Mouse (Mus musculus) left cerebral cortex, postnatal 10 days (tissue): Measurements from ENCODE around the gene 2610507B11Rik. TPM values are rescaled to one million over a fixed set of nuclear protein-coding genes. Genes with fewer than 3 reads are reported as not detected.

Experiments used
- DNase-seq, 2 experiments: peaks; one replicate each; pipeline ENCODE4 v3.0.0; 2021 to 2022; ENCODE audit warnings: low spot score in 2 of 2, mixed read lengths in 1 of 2; ENCODE audit errors: extremely low spot score in 1 of 2
- intact Hi-C: fragments of 180-260 bp; cut with DNase I; formaldehyde crosslinking; loops from one replicate; pipeline ENCODE4 v1.15.1; 2025
- total RNA-seq, 2 experiments: library from RNA; stranded (reverse); gene quantifications; 2 replicates each; pipeline ENCODE4 v1.2.3; 2021

The 2610507B11Rik gene
- 100 to 1,000 TPM; 161 to 169 TPM for total RNA-seq

DNA sequence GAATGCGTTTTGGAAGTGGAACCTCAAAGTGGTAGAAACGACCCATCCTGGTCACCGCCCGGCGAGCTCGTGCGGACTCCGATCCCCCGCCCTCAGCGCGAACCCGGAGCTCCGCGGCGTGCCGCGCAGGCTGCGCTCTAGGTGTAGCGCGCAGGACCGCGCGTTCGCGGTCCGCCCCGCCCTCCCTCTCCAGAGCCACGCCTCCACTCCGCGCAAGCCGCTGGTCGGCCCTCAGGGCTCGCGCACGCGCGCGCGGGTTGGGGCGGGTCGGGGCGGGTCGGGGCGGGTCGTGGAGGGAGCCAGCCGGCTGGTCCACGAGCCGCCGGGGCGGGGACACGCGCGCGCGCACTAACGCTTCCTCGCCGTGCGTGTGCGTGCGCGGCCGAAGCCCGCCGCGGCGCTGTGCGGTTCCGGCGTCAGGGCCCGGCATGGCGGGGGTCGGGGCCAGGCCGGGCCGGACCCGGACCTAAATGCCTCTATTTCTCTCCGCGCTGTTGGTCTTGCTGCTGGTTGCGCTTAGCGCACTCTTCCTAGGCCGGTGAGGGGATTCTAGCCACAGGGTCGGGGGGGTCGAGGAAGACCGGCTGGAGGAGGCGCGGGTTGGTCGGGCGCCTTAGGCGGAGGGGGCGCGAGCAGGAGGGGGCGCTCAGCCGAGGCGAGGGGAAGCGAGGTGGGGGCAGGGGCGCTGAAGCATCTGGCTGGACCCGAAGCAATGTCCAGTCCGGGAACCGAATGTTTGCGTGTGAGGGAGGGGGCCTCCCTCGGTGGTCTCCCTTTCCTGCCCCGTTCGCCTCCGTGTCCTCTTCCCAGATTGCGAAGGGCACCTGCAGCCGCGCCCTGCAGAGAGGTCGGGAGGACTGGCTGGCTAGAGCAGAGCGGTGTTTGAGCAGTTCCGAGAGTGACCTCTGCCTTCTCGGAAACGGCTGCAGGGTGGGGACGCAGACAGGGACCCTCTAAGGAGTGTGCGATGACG, at the start of gene 2610507B11Rik:
TSS of gene 2610507B11Rik (plus strand) at position 373 of the 973 bp plus-strand sequence.
- peak; percentile 80 to 97 for DNase-seq
- intact Hi-C loops, result no loop called here

GRCm38 (mm10) chr11:78213086-78213817, 48.3 kb upstream of the 2610507B11Rik start:
- DNase-seq, result peak in 1 of 2 experiments; percentile 17
- intact Hi-C loops, result loop anchor here (5.0 kb wide), 1 partner anchor 54 kb away; no protein-coding TSS in a partner anchor

- intact Hi-C loops, result no loop called here
- peak; percentile 28 to 29 for DNase-seq
Measured at GRCm38 (mm10) chr11:78215709-78216317, 45.7 kb upstream of the 2610507B11Rik start.

GRCm38 (mm10) chr11:78223586-78223985, 38.0 kb upstream of the 2610507B11Rik start:
- intact Hi-C loops, result loop anchor here (5.0 kb wide), 1 partner anchor 49 kb away; no protein-coding TSS in a partner anchor
- DNase-seq, result no peak

DNA sequence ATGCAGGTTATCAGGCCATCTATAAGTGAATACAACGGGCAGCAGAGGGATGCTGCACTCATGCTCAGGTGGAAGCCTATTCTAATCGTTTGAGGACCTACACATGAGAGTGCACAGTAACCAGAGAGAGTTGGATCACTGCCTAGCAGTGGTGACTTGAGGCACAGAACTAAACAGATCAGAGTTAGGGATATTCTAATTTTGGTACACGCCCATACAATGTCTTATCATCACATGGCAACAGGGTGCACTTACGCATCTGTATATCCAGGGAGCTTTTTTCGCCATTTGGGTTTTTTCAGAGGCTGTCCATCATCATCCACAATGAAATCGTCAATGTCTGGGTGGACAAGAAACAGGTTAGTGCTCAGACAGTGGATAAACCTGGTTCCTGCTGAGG, 30.0 kb upstream of the 2610507B11Rik start:
- intact Hi-C loops, result no loop called here
- DNase-seq, result no peak

DNA sequence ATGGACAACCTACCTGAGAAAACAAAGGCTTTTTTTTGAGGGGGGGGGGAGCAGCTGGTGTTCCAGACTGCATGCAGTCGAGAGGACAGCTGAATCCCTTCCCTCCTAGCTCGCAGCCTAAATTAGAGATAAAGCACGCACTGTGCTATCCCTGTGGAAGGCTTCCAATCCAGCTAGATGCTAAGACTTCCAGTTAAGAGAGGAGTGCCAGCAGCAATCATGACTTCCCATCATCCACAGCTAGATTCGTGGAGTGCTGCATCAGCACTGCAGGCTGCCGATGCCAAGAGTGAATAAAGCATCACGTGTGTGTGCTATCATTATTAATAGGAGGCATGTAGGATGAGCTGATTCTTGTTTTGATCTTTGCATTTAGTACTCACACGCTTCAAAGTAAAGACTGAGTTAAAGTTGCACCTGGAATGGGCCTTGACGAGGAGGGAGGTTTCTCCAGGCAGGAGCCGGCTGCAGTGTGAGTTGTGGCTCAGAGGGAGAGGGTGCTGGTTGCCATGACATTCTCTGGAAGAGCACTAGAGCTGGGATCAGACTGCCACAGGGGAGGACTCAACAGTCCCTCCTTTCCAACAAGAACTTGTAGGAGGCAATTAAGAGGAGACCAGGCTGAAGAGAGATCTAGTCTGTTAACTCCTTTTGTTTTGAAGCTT, 21.2 kb upstream of the 2610507B11Rik start:
- intact Hi-C loops, result no loop called here
- no peak for DNase-seq

- intact Hi-C loops, result no loop called here
- DNase-seq, result no peak
Measured at GRCm38 (mm10) chr11:78245261-78245626, 16.3 kb upstream of the 2610507B11Rik start.

- DNase-seq, result peak; percentile 80 to 92
- intact Hi-C loops, result no loop called here
Measured at GRCm38 (mm10) chr11:78245627-78246317, 15.8 kb upstream of the 2610507B11Rik start, which contains the start of the genes Sdf2 and Supt6. Gene Sdf2 (plus strand): TSS chr11:78245746. Gene Supt6 (minus strand): TSS chr11:78245987.

GRCm38 (mm10) chr11:78246318-78247011, 15.1 kb upstream of the 2610507B11Rik start:
- no peak for DNase-seq
- intact Hi-C loops, result no loop called here

- intact Hi-C loops, result no loop called here
- DNase-seq, result no peak
Measured at GRCm38 (mm10) chr11:78247012-78247348, 14.6 kb upstream of the 2610507B11Rik start.

- DNase-seq, result no peak
- intact Hi-C loops, result no loop called here
Measured at GRCm38 (mm10) chr11:78247727-78248140, 13.8 kb upstream of the 2610507B11Rik start.

DNA sequence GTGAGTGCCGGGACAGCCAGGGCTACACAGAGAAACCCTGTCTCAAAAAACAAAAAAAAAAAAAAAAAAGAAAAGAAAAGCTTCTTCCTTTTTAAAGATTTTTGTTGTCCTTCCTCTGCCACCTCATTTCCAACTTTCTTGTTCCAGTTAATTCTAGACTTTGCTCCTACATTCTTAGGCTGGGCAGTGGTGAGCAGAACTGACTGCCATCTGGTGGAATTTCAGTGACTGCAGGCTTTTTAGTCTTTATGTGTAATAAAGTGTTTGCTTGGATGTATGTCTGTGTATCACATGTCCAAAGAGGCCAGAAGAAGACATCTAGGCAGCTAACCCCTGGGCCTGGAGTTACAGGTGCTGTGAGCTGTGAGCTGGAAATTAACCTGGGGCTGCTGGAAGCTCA, 4.9 kb upstream of the 2610507B11Rik start:
- intact Hi-C loops, result no loop called here
- peak in 1 of 2 experiments; percentile 15 for DNase-seq

- intact Hi-C loops, result no loop called here
- no peak for DNase-seq
Measured at GRCm38 (mm10) chr11:78260489-78261258, 878 bp upstream of the 2610507B11Rik start.

- DNase-seq, result peak; percentile 59 to 76
- intact Hi-C loops, result no loop called here
Measured at GRCm38 (mm10) chr11:78262550-78262949, 998 bp downstream of the 2610507B11Rik start.

GRCm38 (mm10) chr11:78265571-78265970, 4.0 kb downstream of the 2610507B11Rik start:
- intact Hi-C loops, result loop anchor here (5.0 kb wide), 2 partner anchors 53 to 72 kb away; no protein-coding TSS in a partner anchor

DNA sequence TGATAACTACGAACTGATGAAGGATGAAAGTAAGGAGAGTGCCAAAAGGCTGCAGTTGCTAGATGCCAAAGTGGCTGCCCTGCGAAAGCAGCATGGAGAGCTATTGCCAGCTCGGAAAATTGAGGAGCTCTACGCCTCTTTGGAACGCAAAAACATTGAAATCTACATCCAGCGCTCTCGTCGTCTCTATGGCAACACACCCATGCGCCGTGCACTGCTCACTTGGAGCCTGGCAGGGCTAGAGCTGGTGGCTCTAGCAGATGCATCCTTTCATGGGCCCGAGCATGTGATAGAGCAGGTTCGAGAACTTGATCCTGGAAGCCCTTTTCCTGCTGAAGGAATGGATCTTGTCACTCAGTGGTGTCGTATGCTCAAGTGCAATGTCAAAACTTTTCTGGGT, 10.4 kb downstream of the 2610507B11Rik start:
- peak in 1 of 2 experiments; percentile 32 for DNase-seq
- intact Hi-C loops, result loop anchor here (5.0 kb wide), 1 partner anchor 50 kb away; no protein-coding TSS in a partner anchor

More at GRCm38 (mm10) chr11:78265571-78265970, 4.0 kb downstream of the 2610507B11Rik start:
- no peak for DNase-seq

GRCm38 (mm10) chr11:78275596-78275995, 14.0 kb downstream of the 2610507B11Rik start:
- DNase-seq, result no peak
- intact Hi-C loops, result no loop called here
